Mouse (Mus musculus): ENCODE measurements at regions not wholly inside any gene's neighbourhood (a gene's known extent, or its start where the extent isn't known, plus 50 kb on each side); places are given as distances from the start of the nearest gene placed in this dataset.
"Not testable (repeated sequence)": the region's sequence is repeated elsewhere in the genome, so short reads cannot be mapped to it uniquely, and the experiment has no call there.

- not testable (repeated sequence) for TF ChIP-seq CTCF (IDR thresholded peaks at IDR 0.05; ENCODE audit: extremely low read depth, insufficient read depth, insufficient read length, insufficient replicate concordance); POLR2A (IDR thresholded peaks at IDR 0.05; ENCODE audit: low read depth, low read length)
Measured at GRCm38 (mm10) chr14:52988563-52988962, 493.0 kb upstream of the Olfr1507 start.

All from spleen, adult 2 months (tissue).